Mouse (Mus musculus): ENCODE measurements at regions not wholly inside any gene's neighbourhood (a gene's known extent, or its start where the extent isn't known, plus 50 kb on each side); places are given as distances from the start of the nearest gene placed in this dataset.

DNA sequence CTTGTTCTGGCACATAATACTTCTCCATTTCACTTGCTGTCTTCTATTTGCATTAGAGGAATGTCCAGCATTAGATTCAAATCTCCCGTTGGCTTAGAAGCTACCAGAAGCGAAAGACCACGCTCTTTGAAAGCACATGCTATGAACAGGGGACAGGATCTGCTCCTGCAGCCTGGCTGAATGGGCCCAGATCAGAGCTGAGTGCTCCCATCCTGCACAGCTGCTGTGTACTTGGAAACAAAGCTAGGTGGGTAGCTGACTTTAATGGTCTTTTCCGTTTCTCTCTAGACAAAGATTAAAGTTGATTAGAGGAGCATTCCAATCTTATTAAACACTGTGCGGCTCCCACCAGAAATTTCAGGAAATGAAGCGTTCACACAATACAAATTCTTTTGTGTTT, 468.6 kb downstream of the Mctp2 start:
- H3K4me1 ChIP-seq (ENCODE audit: insufficient read depth) = no peaks in the 10 kb centered on the region
- H3K36me3 ChIP-seq (replicated peaks; ENCODE audit: insufficient read depth, low read length) = no peaks in the 10 kb centered on the region
- DNase-seq (no peak), ATAC-seq (no peak)
- H3K9ac ChIP-seq (replicated peaks) = no peak overlapping the region
- no peaks in the 10 kb centered on the region for H3K27me3 ChIP-seq (ENCODE audit: insufficient read depth, low read length)
- no peak overlapping the region for H3K4me3 ChIP-seq (ENCODE audit: low read depth, low read length)
- WGBS (ENCODE audit: insufficient replicate concordance) = 74% methylated on average over 6 of the region's 6 CpGs
- TF ChIP-seq CTCF (IDR thresholded peaks at IDR 0.05; ENCODE audit: low read depth) (no peak), EP300 (IDR thresholded peaks at IDR 0.05; ENCODE audit: low read depth) (no peak)
- H3K4me2 ChIP-seq (ENCODE audit: low read depth, low read length) = no peak overlapping the region
- H3K27ac ChIP-seq (ENCODE audit: low read depth) = no peak overlapping the region
- no peaks in the 10 kb centered on the region for H3K9me3 ChIP-seq (ENCODE audit: low read length)

DNA sequence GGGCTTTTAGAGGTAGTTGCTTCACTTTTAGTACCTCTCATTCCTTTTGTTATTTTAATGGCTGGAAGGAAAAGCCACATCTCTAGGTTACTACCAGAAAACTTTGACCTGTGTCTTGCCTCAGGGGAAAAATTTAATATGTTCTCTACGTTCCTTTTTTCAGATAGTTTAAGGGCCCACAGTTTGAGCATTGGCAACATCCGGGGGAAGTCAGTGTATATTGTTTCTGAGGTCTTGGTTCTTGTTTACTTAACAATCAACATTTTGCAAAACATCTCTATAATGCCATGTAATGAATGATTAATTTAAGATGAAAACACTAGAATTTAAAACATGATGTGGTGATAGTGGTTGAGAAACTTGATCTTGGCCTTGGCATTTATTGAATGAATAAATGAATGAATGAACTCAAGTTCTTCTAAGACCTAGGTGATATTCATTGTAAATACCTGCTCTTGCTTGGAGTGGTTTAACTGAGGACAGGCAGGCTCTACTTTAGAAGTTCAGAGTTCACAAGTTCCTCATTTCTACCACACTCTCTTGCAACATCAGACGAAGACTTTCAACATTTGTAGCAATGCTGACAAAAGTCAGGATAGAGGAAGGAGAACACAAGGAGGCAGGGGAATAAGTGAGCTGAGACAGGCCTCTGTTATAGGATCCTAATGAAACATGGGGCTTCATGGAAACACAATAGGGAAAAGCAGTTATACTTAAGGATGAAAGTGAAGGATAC, 474.4 kb downstream of the Mctp2 start:
- no peaks in the 10 kb centered on the region for H3K27me3 ChIP-seq (ENCODE audit: insufficient read depth, low read length)
- no peak overlapping the region for H3K27ac ChIP-seq (ENCODE audit: low read depth)
- no peak for TF ChIP-seq CTCF (IDR thresholded peaks at IDR 0.05; ENCODE audit: low read depth)
- TF ChIP-seq EP300 (IDR thresholded peaks at IDR 0.05; ENCODE audit: low read depth) = no peak
- ATAC-seq (peak; percentile 56), DNase-seq (no peak)
- H3K4me3 ChIP-seq (ENCODE audit: low read depth, low read length) = no peak overlapping the region
- H3K4me2 ChIP-seq (ENCODE audit: low read depth, low read length) = no peak overlapping the region
- WGBS (ENCODE audit: insufficient replicate concordance) = 45% methylated on average over 3 of the region's 3 CpGs
- H3K36me3 ChIP-seq (replicated peaks; ENCODE audit: insufficient read depth, low read length) = no peaks in the 10 kb centered on the region
- no peaks in the 10 kb centered on the region for H3K9me3 ChIP-seq (ENCODE audit: low read length)
- H3K4me1 ChIP-seq (ENCODE audit: insufficient read depth) = no peaks in the 10 kb centered on the region
- H3K9ac ChIP-seq (replicated peaks) = no peak overlapping the region

DNA sequence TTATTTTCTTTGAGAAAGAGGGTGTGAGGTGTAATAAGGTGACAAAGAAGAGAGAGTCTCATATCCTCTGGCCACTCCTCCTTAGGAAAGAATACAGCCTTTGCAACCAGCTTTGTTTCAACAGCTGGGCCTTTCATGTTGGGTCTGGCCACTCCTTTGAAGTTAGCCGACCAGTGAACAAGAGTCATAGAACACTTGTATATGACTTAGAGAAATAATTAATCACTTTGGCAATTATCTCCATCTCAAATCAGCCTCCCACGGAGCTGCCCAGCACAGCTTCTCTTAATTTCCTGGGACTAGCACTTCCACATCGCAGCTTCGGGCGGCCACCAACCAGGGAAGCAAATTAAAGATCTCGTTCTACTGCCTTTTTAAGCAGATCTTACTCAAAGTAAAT, 476.8 kb downstream of the Mctp2 start:
- no peaks in the 10 kb centered on the region for H3K9me3 ChIP-seq (ENCODE audit: low read length)
- TF ChIP-seq EP300 (IDR thresholded peaks at IDR 0.05; ENCODE audit: low read depth) (no peak), CTCF (IDR thresholded peaks at IDR 0.05; ENCODE audit: low read depth) (no peak)
- H3K4me2 ChIP-seq (ENCODE audit: low read depth, low read length) = no peak overlapping the region
- H3K27me3 ChIP-seq (ENCODE audit: insufficient read depth, low read length) = no peaks in the 10 kb centered on the region
- H3K4me1 ChIP-seq (ENCODE audit: insufficient read depth) = no peaks in the 10 kb centered on the region
- H3K9ac ChIP-seq (replicated peaks) = no peak overlapping the region
- H3K27ac ChIP-seq (ENCODE audit: low read depth) = no peak overlapping the region
- H3K36me3 ChIP-seq (replicated peaks; ENCODE audit: insufficient read depth, low read length) = no peaks in the 10 kb centered on the region
- DNase-seq (no peak), ATAC-seq (no peak)
- 74% methylated on average over 6 of the region's 6 CpGs for WGBS (ENCODE audit: insufficient replicate concordance)
- no peak overlapping the region for H3K4me3 ChIP-seq (ENCODE audit: low read depth, low read length)

DNA sequence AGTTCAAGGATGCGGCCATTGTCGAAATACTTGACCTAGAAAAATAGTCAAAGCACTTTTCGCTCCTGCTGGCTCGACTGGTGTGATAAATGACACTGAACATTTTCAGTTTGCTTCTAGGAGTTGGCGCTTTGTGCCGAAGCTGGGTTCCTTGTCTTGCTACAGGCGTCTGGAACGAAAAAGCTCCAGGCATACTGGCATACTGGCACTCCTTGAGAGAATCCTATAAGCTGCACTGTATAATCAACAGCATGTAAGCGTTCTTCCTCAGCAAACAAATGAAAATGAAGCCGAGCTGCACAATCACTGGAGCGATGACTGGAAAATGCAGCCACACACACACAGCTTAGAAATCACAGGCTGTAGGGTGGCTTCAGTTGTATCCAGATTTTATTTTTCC, 464.9 kb upstream of the Gm10295 start:
- Histone ChIP-seq H3K36me3 (replicated peaks; ENCODE audit: insufficient read depth, low read length) (no peaks in the 10 kb centered on the region), H3K4me2 (ENCODE audit: low read depth, low read length) (no peak overlapping the region), H3K9ac (replicated peaks) (no peak overlapping the region), H3K9me3 (ENCODE audit: low read length) (no peaks in the 10 kb centered on the region), H3K4me3 (ENCODE audit: low read depth, low read length) (no peak overlapping the region), H3K27me3 (ENCODE audit: insufficient read depth, low read length) (no peaks in the 10 kb centered on the region), H3K27ac (ENCODE audit: low read depth) (no peak overlapping the region), H3K4me1 (ENCODE audit: insufficient read depth) (no peaks in the 10 kb centered on the region)
- DNase-seq (no peak), ATAC-seq (no peak)
- TF ChIP-seq EP300 (IDR thresholded peaks at IDR 0.05; ENCODE audit: low read depth) (no peak), CTCF (IDR thresholded peaks at IDR 0.05; ENCODE audit: low read depth) (no peak)
- WGBS (ENCODE audit: insufficient replicate concordance) = 73% methylated on average over 11 of the region's 11 CpGs

DNA sequence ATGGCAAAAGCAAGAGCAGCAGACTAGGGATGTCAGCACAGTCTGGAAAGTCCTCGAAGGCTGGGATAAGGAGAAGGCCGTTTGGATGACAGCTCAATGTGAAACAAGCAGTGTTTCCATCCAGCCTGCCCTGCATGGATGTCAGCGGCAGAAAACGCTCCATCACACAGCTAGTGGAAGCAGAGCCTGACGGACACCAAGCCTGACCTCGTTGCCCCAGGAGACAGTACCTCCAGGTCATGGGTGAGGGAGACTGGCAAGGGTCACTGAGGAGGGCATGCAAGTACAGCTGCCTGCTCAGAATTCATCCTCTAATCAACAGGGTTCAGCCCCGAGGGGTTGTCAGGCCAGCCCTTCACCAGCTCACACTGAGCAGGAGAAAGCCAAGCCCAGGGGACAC, 442.9 kb upstream of the Gm10295 start:
- H3K4me1 ChIP-seq (ENCODE audit: insufficient read depth) = no peaks in the 10 kb centered on the region
- H3K4me3 ChIP-seq (ENCODE audit: low read depth, low read length) = no peak overlapping the region
- no peak overlapping the region for H3K9ac ChIP-seq (replicated peaks)
- no peak for DNase-seq
- H3K27me3 ChIP-seq (ENCODE audit: insufficient read depth, low read length) = no peaks in the 10 kb centered on the region
- no peak for TF ChIP-seq CTCF (IDR thresholded peaks at IDR 0.05; ENCODE audit: low read depth)
- TF ChIP-seq EP300 (IDR thresholded peaks at IDR 0.05; ENCODE audit: low read depth) = no peak
- no peak for ATAC-seq
- H3K27ac ChIP-seq (ENCODE audit: low read depth) = no peak overlapping the region
- H3K4me2 ChIP-seq (ENCODE audit: low read depth, low read length) = no peak overlapping the region
- 49% methylated on average over 7 of the region's 7 CpGs for WGBS (ENCODE audit: insufficient replicate concordance)
- no peaks in the 10 kb centered on the region for H3K36me3 ChIP-seq (replicated peaks; ENCODE audit: insufficient read depth, low read length)
- H3K9me3 ChIP-seq (ENCODE audit: low read length) = no peaks in the 10 kb centered on the region

DNA sequence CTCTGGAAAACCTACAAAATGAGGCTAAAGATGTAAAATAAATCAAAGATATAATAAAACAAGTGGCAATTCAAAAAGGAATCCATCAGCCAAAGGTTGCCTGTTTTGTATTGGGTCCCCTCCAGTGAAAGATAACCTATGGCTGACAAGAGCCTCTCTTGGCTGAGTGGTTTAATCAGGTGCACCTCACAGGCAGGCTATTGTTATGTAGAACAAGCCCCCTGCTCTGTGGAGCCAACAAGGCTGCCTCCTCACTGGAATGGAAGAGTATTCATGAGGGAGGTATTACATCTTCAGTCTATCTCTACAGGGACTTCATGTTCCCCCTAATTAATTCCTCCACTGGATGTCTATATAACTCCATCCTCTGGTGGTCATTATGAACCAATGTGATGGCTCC, 437.1 kb upstream of the Gm10295 start:
- Histone ChIP-seq H3K27ac (ENCODE audit: low read depth) (no peak overlapping the region), H3K4me1 (ENCODE audit: insufficient read depth) (no peaks in the 10 kb centered on the region), H3K36me3 (replicated peaks; ENCODE audit: insufficient read depth, low read length) (no peaks in the 10 kb centered on the region), H3K9me3 (ENCODE audit: low read length) (no peaks in the 10 kb centered on the region), H3K4me2 (ENCODE audit: low read depth, low read length) (no peak overlapping the region), H3K27me3 (ENCODE audit: insufficient read depth, low read length) (no peaks in the 10 kb centered on the region), H3K9ac (replicated peaks) (no peak overlapping the region), H3K4me3 (ENCODE audit: low read depth, low read length) (no peak overlapping the region)
- DNase-seq (no peak), ATAC-seq (no peak)
- TF ChIP-seq CTCF (IDR thresholded peaks at IDR 0.05; ENCODE audit: low read depth) (no peak), EP300 (IDR thresholded peaks at IDR 0.05; ENCODE audit: low read depth) (no peak)

DNA sequence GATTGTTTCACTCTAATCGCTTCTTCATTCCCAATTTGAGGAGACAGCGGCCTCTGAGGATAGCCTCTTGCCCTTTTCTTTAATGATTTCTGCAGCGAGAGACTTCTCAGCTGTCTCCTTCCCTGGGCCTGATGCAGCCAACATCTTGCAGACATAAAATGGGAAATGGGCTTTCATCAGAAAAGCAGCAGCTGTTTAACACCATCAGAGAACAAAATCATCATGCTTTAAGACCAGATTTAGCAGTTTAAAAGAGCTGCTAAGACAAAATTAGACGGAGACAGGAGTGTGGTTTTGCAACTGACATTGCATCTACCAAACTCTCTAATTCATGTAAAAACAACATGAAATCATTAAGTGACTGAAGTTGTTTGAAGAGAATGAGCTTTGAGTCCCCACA, 431.2 kb upstream of the Gm10295 start:
- Histone ChIP-seq H3K9ac (replicated peaks) (no peak overlapping the region), H3K4me3 (ENCODE audit: low read depth, low read length) (no peak overlapping the region), H3K4me1 (ENCODE audit: insufficient read depth) (no peaks in the 10 kb centered on the region), H3K4me2 (ENCODE audit: low read depth, low read length) (no peak overlapping the region), H3K27ac (ENCODE audit: low read depth) (no peak overlapping the region), H3K36me3 (replicated peaks; ENCODE audit: insufficient read depth, low read length) (no peaks in the 10 kb centered on the region), H3K9me3 (ENCODE audit: low read length) (no peaks in the 10 kb centered on the region), H3K27me3 (ENCODE audit: insufficient read depth, low read length) (no peaks in the 10 kb centered on the region)
- 73% methylated on average over 4 of the region's 4 CpGs for WGBS (ENCODE audit: insufficient replicate concordance)
- no peak for ATAC-seq
- TF ChIP-seq CTCF (IDR thresholded peaks at IDR 0.05; ENCODE audit: low read depth) = no peak
- no peak for TF ChIP-seq EP300 (IDR thresholded peaks at IDR 0.05; ENCODE audit: low read depth)
- DNase-seq = no peak
